Mouse (Mus musculus) cerebellum, adult 2 months (tissue): ENCODE measurements around the gene Themis3.

Experiments used
- CTCF ChIP-seq: fragments of 200-500 bp; IDR thresholded peaks from 2 replicates; pipeline ENCODE4 v1.5.1; 2011; ENCODE audit warnings: low read depth, mild to moderate bottlenecking, control low read depth, low read length, moderate library complexity, borderline replicate concordance; ENCODE audit not compliant: insufficient read depth
- POLR2A ChIP-seq: fragments of 200-500 bp; IDR thresholded peaks from 2 replicates; pipeline ENCODE4 v1.6.1; 2011; ENCODE audit warnings: low read length, control low read depth, borderline replicate concordance; ENCODE audit not compliant: insufficient read depth

GRCm38 (mm10) chr17:66550486-66550885 is 43.9 kb downstream of the Themis3 start:
- TF ChIP-seq CTCF, result no peak
- TF ChIP-seq POLR2A, result no peak
